Mouse (Mus musculus): Measurements from ENCODE around the gene Krt27. TPM values are rescaled to one million over a fixed set of nuclear protein-coding genes. Genes with fewer than 3 reads are reported as not detected.
A peak's percentile ranks its signal among the peaks of the same experiment; 100 is the strongest.

The Krt27 gene
- polyA plus RNA-seq, 1 experiment from 2014 or later: not detected

DNA sequence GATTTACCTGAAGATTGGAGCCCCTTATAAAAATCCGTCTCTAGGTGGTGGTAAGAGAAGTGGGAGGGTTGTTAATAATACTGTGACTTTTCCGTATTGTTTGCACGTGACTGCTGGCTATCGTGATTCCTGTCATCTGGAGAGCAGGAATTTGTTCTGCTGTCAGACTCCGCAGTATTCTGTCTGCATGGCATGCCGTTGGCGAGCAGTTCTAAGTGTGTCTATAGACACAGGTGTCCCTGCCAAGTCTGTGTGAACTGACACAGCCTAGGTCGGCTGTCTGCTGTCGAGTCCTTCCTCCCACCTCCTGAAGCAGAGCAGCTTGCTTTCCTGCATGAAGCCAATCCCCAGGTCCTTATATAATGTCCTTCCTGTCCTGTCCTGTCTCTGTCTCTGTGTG is 31.8 kb downstream of the Krt27 start:
- H3K9me3 ChIP-seq (replicated peaks): no peaks in the 10 kb centered on the region
- H3K36me3 ChIP-seq: no peaks in the 10 kb centered on the region
- no peaks in the 10 kb centered on the region for H3K4me1 ChIP-seq
- H3K27me3 ChIP-seq (ENCODE audit: low read depth, poor library complexity, severe bottlenecking): no peaks in the 10 kb centered on the region
- H3K27ac ChIP-seq: no peak overlapping the region
- no peak for DNase-seq (ENCODE audit: low spot score)
- WGBS: 82% methylated on average over 9 of the region's 9 CpGs
- no peak overlapping the region for H3K4me3 ChIP-seq

DNA sequence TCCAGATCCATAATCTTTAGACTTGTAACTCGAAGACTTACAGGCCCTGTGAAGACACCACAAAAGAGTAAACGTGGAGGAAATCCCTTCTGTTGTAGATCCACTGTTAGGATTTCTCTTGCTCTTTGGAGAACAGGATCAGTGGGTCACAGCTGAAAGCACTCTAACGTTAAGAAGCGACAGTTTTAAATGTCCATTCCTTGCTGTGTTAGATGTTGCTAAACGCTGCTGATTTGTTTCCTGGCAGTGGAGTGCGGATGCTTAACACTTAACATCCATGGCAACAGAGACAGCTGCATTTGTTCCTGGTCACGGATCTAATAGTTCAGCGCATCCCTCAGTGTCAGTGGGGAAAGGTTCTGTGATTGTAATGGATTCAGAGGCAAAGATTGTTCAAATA is 34.4 kb downstream of the Krt27 start:
- Histone ChIP-seq H3K9me3 (replicated peaks) (no peaks in the 10 kb centered on the region), H3K4me3 (no peak overlapping the region), H3K4me1 (no peaks in the 10 kb centered on the region), H3K36me3 (no peaks in the 10 kb centered on the region), H3K27me3 (ENCODE audit: low read depth, poor library complexity, severe bottlenecking) (no peaks in the 10 kb centered on the region), H3K27ac (no peak overlapping the region)
- 80% methylated on average over 8 of the region's 8 CpGs for WGBS
- no peak for DNase-seq (ENCODE audit: low spot score)

DNA sequence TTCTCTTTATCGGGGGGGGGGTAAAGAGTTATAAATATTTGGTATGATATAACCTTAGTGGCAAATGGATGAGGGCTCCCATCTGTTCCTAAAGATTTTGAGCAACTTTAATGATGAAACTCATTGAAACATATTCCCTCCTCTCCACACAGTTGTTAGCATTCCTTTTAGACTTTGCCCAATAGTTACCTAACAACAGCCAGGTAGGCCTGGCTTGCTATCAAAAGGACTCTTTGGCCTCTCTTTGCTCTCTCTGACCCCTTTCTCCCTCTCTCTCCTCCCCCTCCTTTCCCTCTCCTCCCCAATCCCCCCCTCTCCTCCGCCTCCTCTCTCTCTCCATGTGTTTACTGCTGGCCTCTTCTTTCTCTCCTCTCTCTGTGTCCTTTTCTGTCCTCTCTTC is 36.3 kb downstream of the Krt27 start:
- no peaks in the 10 kb centered on the region for H3K4me1 ChIP-seq
- DNase-seq (ENCODE audit: low spot score): no peak
- 88% methylated on average over 2 of the region's 2 CpGs for WGBS

DNA sequence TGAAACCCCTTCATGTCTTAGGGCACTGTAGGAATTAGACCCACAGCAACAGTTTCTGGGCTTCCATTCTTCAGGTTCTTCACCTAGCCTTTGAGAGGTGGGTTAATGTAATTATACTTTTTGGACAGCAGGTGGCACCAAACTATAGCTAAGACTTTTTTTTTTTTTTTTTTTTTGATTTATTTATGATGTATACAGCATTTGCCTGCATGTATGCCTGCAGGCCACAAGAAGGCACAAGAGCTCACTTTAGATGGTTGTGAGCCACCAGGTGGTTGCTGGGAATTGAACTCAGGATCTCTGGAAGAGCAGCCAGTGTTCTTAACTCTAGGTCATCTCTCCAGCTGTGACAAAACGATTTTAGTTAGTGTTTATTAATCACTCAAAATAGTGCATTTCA is 40.0 kb downstream of the Krt27 start:
- Histone ChIP-seq H3K4me1 (no peaks in the 10 kb centered on the region), H3K4me3 (no peak overlapping the region), H3K9me3 (replicated peaks) (no peaks in the 10 kb centered on the region), H3K27ac (no peak overlapping the region), H3K27me3 (ENCODE audit: low read depth, poor library complexity, severe bottlenecking) (no peaks in the 10 kb centered on the region), H3K36me3 (no peaks in the 10 kb centered on the region)
- 82% methylated on average over 1 of the region's 1 CpGs for WGBS
- no peak for DNase-seq (ENCODE audit: low spot score)

More for the DNA sequence above, 36.3 kb downstream of the Krt27 start:
- H3K27ac ChIP-seq: no peak overlapping the region
- H3K4me3 ChIP-seq: no peak overlapping the region
- no peaks in the 10 kb centered on the region for H3K9me3 ChIP-seq (replicated peaks)
- no peaks in the 10 kb centered on the region for H3K27me3 ChIP-seq (ENCODE audit: low read depth, poor library complexity, severe bottlenecking)
- no peaks in the 10 kb centered on the region for H3K36me3 ChIP-seq

DNA sequence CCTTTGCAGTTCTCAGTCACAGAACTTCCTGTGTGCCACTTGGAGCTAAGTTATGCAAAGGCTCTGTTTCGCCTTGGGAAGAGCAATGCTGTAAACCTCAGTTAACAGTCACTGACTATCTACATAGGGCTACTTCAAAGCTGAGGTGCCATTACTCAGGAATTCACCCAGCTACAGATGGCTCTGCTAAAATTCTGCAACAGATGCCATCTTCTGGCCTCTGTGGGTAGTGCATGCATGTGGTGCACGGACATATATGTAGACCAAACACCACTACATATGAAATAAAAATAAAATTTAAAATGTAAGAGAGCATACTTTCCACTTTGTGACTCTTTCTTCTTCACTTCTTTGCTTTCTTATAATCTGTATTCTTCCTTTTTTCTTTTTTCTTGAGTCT is 43.3 kb downstream of the Krt27 start:
- no peaks in the 10 kb centered on the region for H3K36me3 ChIP-seq
- no peak overlapping the region for H3K4me3 ChIP-seq
- no peaks in the 10 kb centered on the region for H3K9me3 ChIP-seq (replicated peaks)
- 28% methylated on average over 2 of the region's 2 CpGs for WGBS
- no peaks in the 10 kb centered on the region for H3K27me3 ChIP-seq (ENCODE audit: low read depth, poor library complexity, severe bottlenecking)
- no peak overlapping the region for H3K27ac ChIP-seq
- H3K4me1 ChIP-seq: no peaks in the 10 kb centered on the region
- DNase-seq (ENCODE audit: low spot score): peak; percentile 77

Other genes starting within 250 kb of the Krt27 start
- gene Ccr7, start 196.0 kb downstream of the Krt27 start, polyA plus RNA-seq (2016; fragmentation: Nextera tagmentation; extraction: Ambion mirVana): 0.82 and 1.3 TPM in 2 replicates
- 352 and 394 TPM in 2 replicates for gene Smarce1, start 120.1 kb downstream of the Krt27 start, polyA plus RNA-seq (2016; fragmentation: Nextera tagmentation; extraction: Ambion mirVana)
- 0.20 and 0.25 TPM in 2 replicates for gene Krt222, start 107.0 kb downstream of the Krt27 start, polyA plus RNA-seq (2016; fragmentation: Nextera tagmentation; extraction: Ambion mirVana)
- 0.23 TPM in 1 of 2 replicates, not detected in the other for gene Krt24, start 65.8 kb downstream of the Krt27 start, polyA plus RNA-seq (2016; fragmentation: Nextera tagmentation; extraction: Ambion mirVana)
- gene Krt25, start 28.2 kb downstream of the Krt27 start, polyA plus RNA-seq (2016; fragmentation: Nextera tagmentation; extraction: Ambion mirVana): not detected in 2 replicates
- gene Krt26, start 13.1 kb downstream of the Krt27 start, polyA plus RNA-seq (2016; fragmentation: Nextera tagmentation; extraction: Ambion mirVana): not detected in 2 replicates
- 0.11 and 0.20 TPM in 2 replicates for gene Krt28, start 23.8 kb upstream of the Krt27 start, polyA plus RNA-seq (2016; fragmentation: Nextera tagmentation; extraction: Ambion mirVana)
- gene Krt10, start 38.3 kb upstream of the Krt27 start, polyA plus RNA-seq (2016; fragmentation: Nextera tagmentation; extraction: Ambion mirVana): 18.7 and 20.5 TPM in 2 replicates
- not detected in 2 replicates for gene Krt12, start 71.2 kb upstream of the Krt27 start, polyA plus RNA-seq (2016; fragmentation: Nextera tagmentation; extraction: Ambion mirVana)
- gene Krt20, start 87.0 kb upstream of the Krt27 start, polyA plus RNA-seq (2016; fragmentation: Nextera tagmentation; extraction: Ambion mirVana): 0.26 and 0.59 TPM in 2 replicates
- 0.81 and 1.4 TPM in 2 replicates for gene Krt23, start 142.0 kb upstream of the Krt27 start, polyA plus RNA-seq (2016; fragmentation: Nextera tagmentation; extraction: Ambion mirVana)
- 0.16 and 0.20 TPM in 2 replicates for gene Krt39, start 170.2 kb upstream of the Krt27 start, polyA plus RNA-seq (2016; fragmentation: Nextera tagmentation; extraction: Ambion mirVana)
- not detected in 2 replicates for gene Krt40, start 192.1 kb upstream of the Krt27 start, polyA plus RNA-seq (2016; fragmentation: Nextera tagmentation; extraction: Ambion mirVana)
- gene Krtap3-3, start 199.8 kb upstream of the Krt27 start, polyA plus RNA-seq (2016; fragmentation: Nextera tagmentation; extraction: Ambion mirVana): not detected in 2 replicates
- gene Krtap3-2, start 205.7 kb upstream of the Krt27 start, polyA plus RNA-seq (2016; fragmentation: Nextera tagmentation; extraction: Ambion mirVana): not detected in 2 replicates
- not detected in 2 replicates for gene Gm11939, start 208.4 kb upstream of the Krt27 start, polyA plus RNA-seq (2016; fragmentation: Nextera tagmentation; extraction: Ambion mirVana)
- not detected in 2 replicates for gene Krtap3-1, start 215.5 kb upstream of the Krt27 start, polyA plus RNA-seq (2016; fragmentation: Nextera tagmentation; extraction: Ambion mirVana)
- gene Krtap1-5, start 229.9 kb upstream of the Krt27 start, polyA plus RNA-seq (2016; fragmentation: Nextera tagmentation; extraction: Ambion mirVana): not detected in 2 replicates
- gene Krtap1-4, start 232.6 kb upstream of the Krt27 start, polyA plus RNA-seq (2016; fragmentation: Nextera tagmentation; extraction: Ambion mirVana): not detected in 2 replicates
- gene Krtap1-3, start 240.2 kb upstream of the Krt27 start, polyA plus RNA-seq (2016; fragmentation: Nextera tagmentation; extraction: Ambion mirVana): not detected in 2 replicates
- not detected in 2 replicates for gene Krtap9-3, start 247.0 kb upstream of the Krt27 start, polyA plus RNA-seq (2016; fragmentation: Nextera tagmentation; extraction: Ambion mirVana)

Measured in limb, embryonic 10.5 days (tissue).